Mouse (Mus musculus) v-Abl transformed pro-B cells (cell line): ENCODE measurements around the gene Osbpl2.
"Not testable (repeated sequence)": the region's sequence is repeated elsewhere in the genome, so short reads cannot be mapped to it uniquely, and the experiment has no call there.

Source experiments
- in situ Hi-C, 2 experiments: fragments of 400-800 bp; cut with MboI; formaldehyde crosslinking; loops; one replicate each; pipeline ENCODE4 v1.15.1; 2025; ENCODE audit not compliant: unreplicated experiment in 2 of 2

Gene Osbpl2

GRCm38 (mm10) chr2:180147379-180147778, 28.3 kb downstream of the Osbpl2 start:
- in situ Hi-C loops, result no loop called here

GRCm38 (mm10) chr2:180148551-180148950, 29.4 kb downstream of the Osbpl2 start:
- in situ Hi-C loops, result no loop called here

- in situ Hi-C loops, result no loop called here
Measured at GRCm38 (mm10) chr2:180154796-180155195, 35.7 kb downstream of the Osbpl2 start.

GRCm38 (mm10) chr2:180158627-180159026, 39.5 kb downstream of the Osbpl2 start:
- in situ Hi-C loops, result no loop called here

GRCm38 (mm10) chr2:180165855-180166254, 46.7 kb downstream of the Osbpl2 start:
- in situ Hi-C loops, result no loop called here

- in situ Hi-C loops, result no loop called here
Measured at GRCm38 (mm10) chr2:180166869-180167268, 47.8 kb downstream of the Osbpl2 start.

- in situ Hi-C loops, result no loop called here
Measured at GRCm38 (mm10) chr2:180170151-180170805, 51.2 kb downstream of the Osbpl2 start.

GRCm38 (mm10) chr2:180170806-180171521, 51.9 kb downstream of the Osbpl2 start, which contains the start of gene Adrm1:
Gene Adrm1, plus strand, starts transcription at chr2:180171485.
- in situ Hi-C loops, result no loop called here

GRCm38 (mm10) chr2:180171522-180172070, 52.5 kb downstream of the Osbpl2 start:
- in situ Hi-C loops, result no loop called here

GRCm38 (mm10) chr2:180172152-180172551, 53.0 kb downstream of the Osbpl2 start:
- in situ Hi-C loops, result no loop called here

GRCm38 (mm10) chr2:180173163-180173562, 54.1 kb downstream of the Osbpl2 start:
- in situ Hi-C loops, result no loop called here

- in situ Hi-C loops, result not testable (repeated sequence)
Measured at GRCm38 (mm10) chr2:180173711-180174110, 54.6 kb downstream of the Osbpl2 start.

GRCm38 (mm10) chr2:180174121-180174520, 55.0 kb downstream of the Osbpl2 start:
- in situ Hi-C loops, result no loop called here

- in situ Hi-C loops, result no loop called here
Measured at GRCm38 (mm10) chr2:180175725-180176124, 56.6 kb downstream of the Osbpl2 start.

GRCm38 (mm10) chr2:180181542-180181941, 62.4 kb downstream of the Osbpl2 start:
- in situ Hi-C loops, result loop anchor here (5.0 to 10.0 kb wide), 2 partner anchors 71 to 163 kb away; no protein-coding TSS in a partner anchor

GRCm38 (mm10) chr2:180184011-180184751, 65.1 kb downstream of the Osbpl2 start:
- in situ Hi-C loops, result loop anchor here (5.0 to 10.0 kb wide), 2 partner anchors 68 to 161 kb away; no protein-coding TSS in a partner anchor

GRCm38 (mm10) chr2:180184752-180185109, 65.6 kb downstream of the Osbpl2 start:
- in situ Hi-C loops, result loop anchor here (5.0 to 10.0 kb wide), 2 partner anchors 68 to 160 kb away; no protein-coding TSS in a partner anchor

GRCm38 (mm10) chr2:180185686-180186085, 66.6 kb downstream of the Osbpl2 start:
- in situ Hi-C loops, result loop anchor here (10.0 kb wide), 1 partner anchor 159 kb away; no protein-coding TSS in a partner anchor

GRCm38 (mm10) chr2:180187362-180187761, 68.3 kb downstream of the Osbpl2 start:
- in situ Hi-C loops, result loop anchor here (10.0 kb wide), 1 partner anchor 157 kb away; no protein-coding TSS in a partner anchor

- in situ Hi-C loops, result loop anchor here in 1 of 2 experiments (5.0 kb wide), 1 partner anchor 36 kb away; no protein-coding TSS in a partner anchor
Measured at GRCm38 (mm10) chr2:180196610-180197322, 77.7 kb downstream of the Osbpl2 start.
